Mouse (Mus musculus) cerebellum, postnatal 10 days (tissue): Measurements from ENCODE around the gene Gm21974.
"Not testable (repeated sequence)": the region's sequence is repeated elsewhere in the genome, so short reads cannot be mapped to it uniquely, and the experiment has no call there.

Experiments
- DNase-seq, 2 experiments: peaks; one replicate each; pipeline ENCODE4 v3.0.0; 2021; ENCODE audit warnings: mixed read lengths in 2 of 2

The Gm21974 gene

DNA sequence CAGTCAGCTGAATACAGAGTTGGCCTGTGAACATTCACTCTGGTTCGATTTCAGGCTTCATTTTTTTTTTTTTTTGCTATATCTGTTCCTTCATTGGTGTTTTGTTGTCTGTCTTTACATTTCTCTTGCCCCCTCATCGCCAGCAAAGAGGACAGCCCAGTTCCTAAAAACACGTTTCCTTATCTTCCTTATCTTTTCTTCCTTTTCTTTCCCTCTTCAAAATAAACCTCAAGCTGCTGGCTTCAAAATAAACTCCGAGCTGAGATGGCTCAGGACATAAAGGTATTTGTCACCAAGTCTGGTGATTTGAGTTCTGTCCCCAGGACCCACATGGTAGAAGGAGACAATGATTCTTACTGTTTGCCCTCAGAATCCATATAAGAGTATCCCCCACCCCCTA, 17.7 kb upstream of the Gm21974 start:
- no peak for DNase-seq

- peak; percentile 95 to 96 for DNase-seq
These were observed 17.1 kb upstream of the Gm21974 start, which contains the start of gene Kat8 for GRCm38 (mm10) chr7:127912190-127912871. Gene Kat8 (plus strand): TSS chr7:127912516.

DNA sequence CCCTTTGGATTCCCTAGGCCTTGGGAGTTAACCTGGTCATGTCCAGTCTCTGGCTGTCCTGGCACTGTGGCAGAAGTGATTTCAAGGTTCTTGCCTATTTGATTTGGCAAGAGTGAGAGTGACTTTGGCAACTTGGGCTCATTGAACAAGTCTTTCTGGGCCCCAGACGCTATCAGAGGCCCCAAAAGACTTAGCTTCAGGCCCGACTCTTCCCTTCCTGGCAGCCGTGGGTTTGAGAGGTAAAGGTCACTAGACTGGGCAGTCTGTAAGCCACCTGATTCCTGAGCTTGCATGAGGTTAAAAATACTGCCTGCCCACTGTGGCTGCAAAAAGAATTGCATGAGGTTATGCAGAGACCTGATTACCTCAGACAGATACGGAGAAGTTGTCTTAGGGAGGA, 13.4 kb upstream of the Gm21974 start:
- no peak for DNase-seq

- no peak for DNase-seq
These were observed 12.7 kb upstream of the Gm21974 start for GRCm38 (mm10) chr7:127907939-127908338.

- peak; percentile 86 to 88 for DNase-seq
These were observed 8.9 kb upstream of the Gm21974 start, which contains the start of gene Bckdk for GRCm38 (mm10) chr7:127903971-127904796. Gene Bckdk (plus strand): TSS chr7:127904082.

DNA sequence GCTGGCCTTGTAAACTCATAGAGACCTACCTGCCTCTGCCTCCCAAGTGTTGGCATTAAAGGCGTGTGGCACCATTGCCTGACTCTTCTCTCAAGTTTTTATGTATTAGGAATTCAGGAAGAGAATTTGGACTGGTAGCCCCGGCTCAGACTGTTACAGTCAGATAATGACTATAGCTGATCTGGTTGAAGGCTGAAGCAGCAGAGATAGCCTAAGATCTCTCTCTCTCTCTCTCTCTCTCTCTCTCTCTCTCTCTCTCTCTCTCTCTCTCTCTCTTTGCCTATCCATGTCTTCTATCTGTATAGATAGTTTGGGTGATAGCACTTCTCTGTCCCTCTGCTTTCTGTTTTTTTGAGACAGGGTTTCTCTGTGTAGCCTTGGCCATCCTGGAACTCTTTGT, 6.5 kb upstream of the Gm21974 start:
- DNase-seq: no peak

DNA sequence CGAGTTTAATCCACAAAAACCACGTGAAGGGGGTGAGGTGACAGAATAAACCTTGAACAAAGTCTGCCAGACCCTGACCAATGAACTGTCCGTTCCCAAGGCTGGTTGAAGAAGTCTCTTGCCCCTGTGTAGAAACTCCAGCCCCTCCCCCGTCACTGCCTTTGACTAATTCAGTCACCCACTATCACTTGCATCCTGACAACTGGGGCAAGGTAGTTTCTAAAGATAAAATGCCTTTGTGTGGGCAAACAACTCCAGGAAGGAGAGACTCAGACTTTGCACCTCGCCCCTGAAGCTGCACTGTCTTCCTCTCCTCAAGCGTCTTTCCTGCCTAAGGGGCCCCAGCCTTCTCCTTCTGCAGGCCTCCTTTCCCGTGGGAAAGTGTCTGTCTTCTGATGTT, 4.7 kb upstream of the Gm21974 start:
- DNase-seq: no peak

DNA sequence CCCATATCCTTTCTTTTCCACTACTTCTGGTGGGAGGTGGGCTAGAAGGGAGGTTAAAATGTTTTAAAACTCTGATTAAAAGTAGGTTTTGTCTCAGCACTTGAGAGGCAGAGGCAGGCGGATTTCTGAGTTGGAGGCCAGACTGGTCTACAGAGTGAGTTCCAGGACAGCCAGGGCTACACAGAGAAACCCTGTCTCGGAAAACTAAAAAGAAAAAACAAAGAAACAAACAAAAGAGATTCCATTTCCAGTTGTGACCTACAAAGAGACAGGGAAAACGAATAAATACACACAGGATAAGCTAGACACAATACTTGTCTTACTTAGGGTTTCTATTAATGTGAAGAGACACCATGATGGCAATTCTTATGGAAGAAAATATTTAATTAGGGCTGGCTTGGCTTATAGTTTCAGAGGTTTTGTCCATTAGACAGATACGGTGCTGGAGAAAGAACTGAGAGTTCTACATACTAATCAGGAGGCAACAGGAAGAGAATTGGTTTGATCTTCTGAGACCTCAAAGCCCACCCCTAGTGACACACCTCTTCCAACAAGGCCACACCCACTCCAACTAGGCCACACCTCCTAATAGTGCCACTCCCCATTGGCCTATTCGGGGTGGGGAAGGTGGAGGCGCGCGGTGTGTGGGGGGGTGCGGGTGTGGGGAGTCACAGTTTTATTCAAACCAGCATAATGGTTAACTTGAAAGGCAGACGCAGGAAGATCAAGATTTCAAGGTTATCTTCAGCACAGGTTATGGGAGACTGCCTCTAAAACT, 3.1 kb upstream of the Gm21974 start:
- no peak for DNase-seq

- DNase-seq: no peak
These were observed 2.3 kb upstream of the Gm21974 start for GRCm38 (mm10) chr7:127897542-127897941.

GRCm38 (mm10) chr7:127896384-127896783, 1.1 kb upstream of the Gm21974 start:
- DNase-seq: peak; percentile 86 to 91

DNA sequence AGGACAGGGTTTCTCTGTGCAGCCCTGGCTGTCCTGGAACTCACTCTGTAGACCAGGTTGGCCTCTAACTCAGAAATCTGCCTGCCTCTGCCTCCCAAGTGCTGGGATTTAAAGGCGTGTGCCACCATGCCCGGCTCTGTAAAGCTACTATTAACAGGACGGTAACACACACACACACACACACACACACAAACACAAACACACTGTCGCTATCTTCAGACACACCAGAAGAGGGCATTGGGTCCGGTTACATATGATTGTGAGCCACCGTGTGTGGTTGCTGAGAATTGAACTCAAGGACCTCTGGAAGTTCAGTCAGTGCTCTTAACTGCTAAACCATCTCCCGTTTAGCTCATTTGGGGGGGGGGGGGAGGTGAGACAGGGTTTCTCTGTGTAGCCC, 637 bp upstream of the Gm21974 start:
- DNase-seq: not testable (repeated sequence)

GRCm38 (mm10) chr7:127894480-127894879, 774 bp downstream of the Gm21974 start:
- no peak for DNase-seq

DNA sequence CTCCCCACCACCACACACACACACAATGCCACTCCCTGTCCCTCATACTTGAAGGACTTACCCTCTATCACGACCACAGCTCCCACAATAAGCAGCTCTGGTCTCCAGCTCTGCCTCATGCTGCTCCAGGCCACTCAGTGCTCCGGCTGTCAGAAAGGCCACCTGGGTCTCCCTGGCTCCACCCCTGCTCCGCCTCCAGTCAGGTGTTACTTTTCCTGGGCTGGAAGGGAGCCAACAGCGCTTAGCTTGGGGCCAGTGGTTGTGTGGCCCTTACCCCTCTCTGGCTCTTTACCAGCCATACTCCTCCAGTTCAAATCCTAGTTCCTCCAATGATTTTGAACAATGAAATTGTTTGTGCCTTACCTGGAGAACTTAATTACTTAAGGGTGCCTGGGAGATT, 4.5 kb downstream of the Gm21974 start, which contains the start of gene Prss53:
TSS of gene Prss53 (minus strand) at position 173 of the 400 bp plus-strand sequence.
- no peak for DNase-seq

DNA sequence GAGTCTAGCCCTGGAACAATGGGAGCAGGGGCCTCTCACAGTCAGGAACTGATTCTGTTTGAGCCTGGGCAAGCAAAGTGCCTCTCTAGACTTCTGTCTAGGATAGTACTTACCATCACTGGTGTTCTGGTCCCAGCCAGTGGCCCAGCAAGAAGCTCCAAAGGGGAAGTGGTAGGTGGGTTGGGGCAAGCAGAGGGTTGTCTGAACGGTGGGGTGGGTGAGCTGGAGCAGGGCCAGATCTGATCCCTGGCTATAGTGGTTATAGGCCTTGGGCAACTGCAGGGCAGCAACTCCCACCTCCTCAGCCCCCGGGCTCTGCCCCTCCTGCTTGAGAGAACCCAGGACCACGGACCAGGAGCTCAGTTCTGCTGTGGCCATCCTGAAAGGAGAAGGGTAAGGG, 6.4 kb downstream of the Gm21974 start:
- DNase-seq: no peak

DNA sequence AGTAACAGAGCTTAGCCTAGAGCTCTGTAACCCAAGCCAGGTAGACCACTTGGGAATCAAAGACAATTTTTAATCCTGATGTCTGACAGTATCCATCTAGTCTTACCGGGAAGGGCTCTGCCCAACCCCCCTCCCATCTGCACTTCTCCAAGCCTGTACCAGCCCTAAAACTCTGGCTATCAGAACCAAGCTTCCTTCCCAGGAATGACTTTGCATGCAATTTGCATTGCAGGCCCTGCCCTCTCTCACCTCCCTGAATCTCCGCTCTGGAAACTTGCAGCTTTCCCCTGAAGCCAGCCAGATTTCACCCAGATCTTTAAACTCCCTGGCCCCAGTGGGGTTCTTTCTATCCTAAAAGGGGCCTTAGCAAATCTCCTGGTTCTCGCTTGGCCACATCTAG, 7.5 kb downstream of the Gm21974 start:
- DNase-seq: no peak

DNA sequence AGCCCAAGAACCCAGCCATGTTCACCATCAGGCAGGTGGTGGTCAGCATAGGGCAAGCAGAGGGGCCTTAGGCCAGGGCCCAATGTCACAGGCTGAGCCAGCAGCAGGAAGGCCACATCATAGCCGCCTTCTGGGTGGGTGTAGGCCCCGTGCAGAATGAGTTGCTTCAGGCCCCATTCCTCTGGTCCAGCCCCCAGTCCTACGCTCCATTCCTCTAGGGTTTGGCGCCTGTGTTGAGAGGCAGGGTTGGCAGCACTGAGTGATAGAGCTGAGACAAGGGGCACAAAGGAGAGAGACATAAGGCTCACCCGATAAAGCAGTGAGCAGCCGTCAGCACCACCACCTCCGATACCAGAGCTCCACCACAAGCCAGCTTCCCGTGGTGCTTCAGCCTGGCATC, 8.1 kb downstream of the Gm21974 start:
- DNase-seq: no peak

- no peak for DNase-seq
These were observed 8.7 kb downstream of the Gm21974 start for GRCm38 (mm10) chr7:127886551-127886950.

DNA sequence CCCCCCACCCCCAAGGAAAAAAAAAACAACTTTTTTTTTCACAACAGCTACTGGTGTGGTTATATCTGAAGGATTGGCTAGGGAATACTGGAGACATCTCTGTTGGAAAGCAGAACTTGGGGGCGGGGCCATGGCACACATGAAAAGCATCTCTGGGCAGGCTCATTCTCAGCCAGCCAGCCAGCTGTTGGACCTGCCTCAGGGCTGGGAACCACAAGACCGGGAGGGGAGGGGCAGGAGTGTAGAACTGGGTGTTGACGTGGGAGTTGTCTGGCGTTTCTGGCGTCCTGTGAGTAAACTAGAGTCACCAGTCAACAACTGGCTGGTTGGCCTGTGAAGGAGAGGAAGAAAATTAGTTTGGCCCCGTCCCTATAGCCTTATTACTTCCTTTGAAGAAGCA, 9.3 kb downstream of the Gm21974 start:
- peak; percentile 33 to 40 for DNase-seq

- no peak for DNase-seq
These were observed 14.8 kb downstream of the Gm21974 start for GRCm38 (mm10) chr7:127880431-127880830.

- DNase-seq: no peak
These were observed 16.0 kb downstream of the Gm21974 start for GRCm38 (mm10) chr7:127879301-127879700.

DNA sequence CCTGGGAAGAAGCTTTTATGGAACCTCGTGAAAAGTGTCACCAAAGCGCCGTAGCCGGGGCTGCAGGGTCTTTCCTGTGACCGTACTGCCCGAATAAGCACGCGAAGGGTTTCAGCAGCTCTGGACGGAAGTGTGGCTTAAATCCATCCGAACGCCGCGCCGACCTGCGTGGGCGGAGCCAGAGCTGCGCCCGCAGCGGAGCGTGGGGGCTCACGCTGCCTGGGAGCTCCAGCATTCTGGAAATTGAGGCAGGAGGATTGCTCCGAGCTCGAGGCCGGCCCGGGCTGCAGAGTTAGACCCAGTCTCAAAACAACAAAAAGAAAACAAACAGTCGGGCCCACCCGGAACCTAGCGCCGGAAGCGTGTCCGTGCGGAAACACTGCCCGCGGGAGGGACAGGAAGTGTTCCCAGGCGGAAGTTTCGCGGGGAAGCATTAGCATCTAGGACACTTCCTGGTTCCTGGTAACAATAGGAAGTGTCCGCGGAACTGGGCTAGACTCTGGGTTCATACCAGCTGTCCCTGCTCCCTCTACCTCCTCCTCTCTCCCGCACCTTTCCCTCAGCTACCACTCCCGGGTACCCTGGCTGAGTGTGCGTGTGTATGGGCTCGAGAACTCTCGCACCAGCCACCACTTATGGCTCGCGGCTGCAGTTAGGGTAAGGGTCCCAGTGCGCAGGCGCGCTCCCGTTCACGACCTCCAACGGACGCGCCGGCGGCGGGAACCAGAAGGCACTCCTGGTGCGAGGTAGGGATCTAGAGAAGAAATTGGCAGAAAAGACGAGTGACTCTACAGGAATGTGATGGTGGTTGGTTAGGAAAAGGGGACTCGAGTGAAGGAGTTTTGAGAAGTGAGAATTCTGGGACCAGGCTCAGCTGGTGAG, 18.5 kb downstream of the Gm21974 start, which contains the start of gene Zfp668:
TSS of gene Zfp668 (minus strand) at position 362 of the 882 bp plus-strand sequence.
- peak; percentile 94 to 95 for DNase-seq

- DNase-seq: peak; percentile 88 to 89
These were observed 19.2 kb downstream of the Gm21974 start, which contains the start of gene Zfp646 for GRCm38 (mm10) chr7:127876041-127876466. Gene Zfp646 (plus strand): TSS chr7:127876221.
